Mouse (Mus musculus): ENCODE data around the gene Txn1. TPM values are rescaled to one million over a fixed set of nuclear protein-coding genes. Genes with fewer than 3 reads are reported as not detected.

The Txn1 gene
- 451 and 475 TPM in 2 replicates for polyA plus RNA-seq (2015; fragmentation: Nextera tagmentation; extraction: Ambion mirVana)

DNA sequence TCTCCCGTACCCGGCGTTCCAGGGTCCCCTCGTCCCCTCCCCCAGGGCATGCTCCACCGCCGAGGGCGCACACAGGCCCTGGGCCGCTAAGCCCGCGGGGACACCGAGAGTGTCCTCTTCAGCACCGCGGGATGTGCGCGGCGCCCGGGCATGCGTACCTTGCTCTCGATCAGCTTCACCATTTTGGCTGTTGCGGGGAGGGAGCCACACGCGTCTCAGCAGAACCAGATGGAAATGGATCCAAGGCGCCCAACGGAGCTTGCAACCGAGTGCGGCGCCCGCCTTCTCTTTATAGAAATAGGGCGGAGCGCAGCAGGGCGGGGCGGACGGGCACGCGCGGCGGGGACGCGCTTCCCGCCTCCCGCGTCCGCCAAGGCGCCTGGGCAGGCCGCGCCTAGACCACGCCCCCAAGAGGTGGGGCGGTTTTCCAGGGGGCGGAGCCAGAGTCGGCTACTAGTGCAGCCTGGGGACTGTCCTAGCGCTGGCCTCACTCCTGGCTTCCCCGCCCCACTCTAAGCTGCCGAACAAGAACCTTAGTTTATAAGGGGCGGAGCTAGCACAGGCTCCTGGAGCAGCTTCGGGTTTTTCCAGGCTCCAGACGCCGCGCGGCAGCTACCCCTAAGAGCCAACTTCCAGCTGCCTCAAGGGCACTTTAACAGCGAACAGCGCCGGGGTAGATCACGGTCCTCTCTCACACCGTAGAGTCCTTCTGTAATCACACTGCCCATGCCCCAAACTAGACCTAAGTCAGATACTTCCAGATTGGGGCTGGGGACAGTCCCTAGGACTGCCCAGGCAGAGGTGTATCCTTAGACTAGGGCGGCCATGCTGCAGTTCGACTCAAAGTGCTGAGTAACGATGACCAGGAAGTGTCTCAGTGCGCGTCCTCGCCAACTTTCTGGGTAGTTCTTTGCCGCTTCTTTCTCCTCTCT is at the start of gene Txn1:
Txn1 (minus strand) TSS at position 383 of the 932 bp plus-strand sequence.
- ATAC-seq (ENCODE audit: insufficient read depth, low FRiP score) = peak; percentile 97
- under 1% methylated on average over 71 of the region's 71 CpGs for WGBS

DNA sequence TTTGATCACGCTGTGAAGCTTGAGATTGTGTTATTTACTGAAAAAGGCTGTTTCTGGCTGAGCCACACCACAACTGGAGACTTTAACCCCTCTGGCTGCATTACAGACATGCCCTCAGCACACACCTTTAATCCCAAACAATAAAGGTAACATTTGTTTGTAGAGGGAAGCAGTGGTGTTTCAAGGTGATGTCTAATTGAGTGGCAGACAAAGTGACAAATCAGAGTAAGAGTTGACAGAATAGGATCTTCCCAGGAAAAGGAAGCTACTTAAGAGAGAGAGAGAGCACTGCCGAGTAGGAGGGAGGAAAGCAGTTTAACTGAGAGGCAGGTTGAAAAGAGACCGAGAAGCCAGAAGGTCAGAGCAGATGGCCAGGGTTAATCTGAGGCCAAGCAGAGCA is 47.3 kb upstream of the Txn1 start:
- Histone ChIP-seq H3K4me3 (replicated peaks; ENCODE audit: low read length) (no peak overlapping the region), H3K4me1 (ENCODE audit: control insufficient read depth, insufficient read depth, low read length) (no peaks in the 10 kb centered on the region), H3K36me3 (ENCODE audit: control insufficient read depth, insufficient read depth, low read length) (no peaks in the 10 kb centered on the region), H3K4me2 (ENCODE audit: low read depth, low read length) (no peak overlapping the region), H3K9me3 (replicated peaks; ENCODE audit: control insufficient read depth, low read length) (no peaks in the 10 kb centered on the region), H3K9ac (ENCODE audit: low read length) (no peak overlapping the region), H3K27ac (ENCODE audit: low read length) (no peak overlapping the region), H3K27me3 (ENCODE audit: control insufficient read depth, insufficient read depth, low read length) (no peaks in the 10 kb centered on the region)
- ATAC-seq (ENCODE audit: insufficient read depth, low FRiP score) = no peak
- 48% methylated on average over 3 of the region's 3 CpGs for WGBS

More for the DNA sequence above, at the start of gene Txn1:
- peaks cover 9% of the 10 kb centered on the region for H3K36me3 ChIP-seq (ENCODE audit: control insufficient read depth, insufficient read depth, low read length)
- 0 out of 2 replicates have a peak, but pooled peaks cover 4% of the 10 kb centered on the region for H3K9me3 ChIP-seq (replicated peaks; ENCODE audit: control insufficient read depth, low read length)
- H3K4me2 ChIP-seq (ENCODE audit: low read depth, low read length) = peak within 1 kb of the TSS; percentile 62
- H3K9ac ChIP-seq (ENCODE audit: low read length) = peak within 1 kb of the TSS; percentile 85
- H3K4me3 ChIP-seq (replicated peaks; ENCODE audit: low read length) = peak within 1 kb of the TSS; percentile 75
- peaks cover 19% of the 10 kb centered on the region; the same call in 1 of the 2 replicates for H3K4me1 ChIP-seq (ENCODE audit: control insufficient read depth, insufficient read depth, low read length)
- H3K27me3 ChIP-seq (ENCODE audit: control insufficient read depth, insufficient read depth, low read length) = no peaks in the 10 kb centered on the region
- peak within 1 kb of the TSS; percentile 99 for H3K27ac ChIP-seq (ENCODE audit: low read length)

DNA sequence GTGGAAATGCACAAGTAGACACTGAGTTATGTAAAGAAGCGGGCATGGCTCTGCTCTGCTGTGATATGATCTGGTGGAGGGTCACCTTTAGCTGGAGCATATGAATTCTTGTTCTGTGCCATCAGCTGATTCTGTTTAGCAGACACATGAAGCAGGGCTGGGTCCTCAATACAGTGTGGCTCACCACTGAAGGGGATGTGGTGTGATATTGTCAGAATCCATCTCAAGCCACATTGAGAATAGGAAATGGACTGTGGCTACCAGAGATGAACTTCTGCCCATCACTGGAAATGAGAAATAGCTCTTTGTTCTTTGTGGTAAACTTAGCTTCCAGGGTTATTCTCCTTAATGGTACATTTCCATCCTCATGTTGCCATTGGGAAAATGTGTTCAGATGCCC is 35.2 kb upstream of the Txn1 start:
- H3K4me1 ChIP-seq (ENCODE audit: control insufficient read depth, insufficient read depth, low read length) = no peaks in the 10 kb centered on the region
- no peak for ATAC-seq (ENCODE audit: insufficient read depth, low FRiP score)
- H3K9me3 ChIP-seq (replicated peaks; ENCODE audit: control insufficient read depth, low read length) = no peaks in the 10 kb centered on the region
- no peak overlapping the region for H3K4me3 ChIP-seq (replicated peaks; ENCODE audit: low read length)
- no peak overlapping the region for H3K4me2 ChIP-seq (ENCODE audit: low read depth, low read length)
- H3K9ac ChIP-seq (ENCODE audit: low read length) = no peak overlapping the region
- no peaks in the 10 kb centered on the region for H3K27me3 ChIP-seq (ENCODE audit: control insufficient read depth, insufficient read depth, low read length)
- H3K27ac ChIP-seq (ENCODE audit: low read length) = no peak overlapping the region
- H3K36me3 ChIP-seq (ENCODE audit: control insufficient read depth, insufficient read depth, low read length) = no peaks in the 10 kb centered on the region
- WGBS = 93% methylated on average over 1 of the region's 1 CpGs

DNA sequence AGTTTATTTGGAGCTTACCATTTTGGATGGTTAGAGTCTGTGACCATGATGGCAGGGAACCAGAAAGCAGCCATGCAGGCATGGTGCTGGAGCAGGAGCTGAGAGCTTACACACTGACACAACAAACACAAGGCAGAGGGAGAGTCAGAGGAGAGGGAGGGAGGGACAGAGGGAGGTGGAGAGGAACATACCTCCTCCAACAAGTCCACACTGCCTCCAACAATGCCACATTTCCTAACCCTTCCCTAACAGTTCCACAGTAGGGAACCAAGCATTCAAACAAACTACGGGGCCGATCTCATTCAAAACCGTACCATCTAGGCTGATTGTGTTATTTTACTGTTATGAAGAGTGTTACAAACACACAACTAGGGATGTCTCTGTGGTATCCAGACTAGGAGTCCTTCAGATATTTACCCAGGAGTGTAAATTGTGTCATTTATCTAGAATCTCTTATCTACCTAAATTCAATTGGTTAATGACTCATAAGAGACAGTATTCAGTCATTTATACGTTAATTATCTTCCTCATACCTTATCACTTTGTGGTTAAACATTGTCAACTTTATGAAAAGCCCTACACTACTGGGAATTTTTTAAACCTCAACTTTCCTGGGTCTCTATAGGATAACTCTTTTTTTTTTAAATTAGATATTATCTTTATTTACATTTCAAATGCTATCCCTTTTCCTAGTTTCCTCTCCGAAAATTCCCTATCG is 18.3 kb upstream of the Txn1 start:
- ATAC-seq (ENCODE audit: insufficient read depth, low FRiP score) = no peak
- Histone ChIP-seq H3K9me3 (replicated peaks; ENCODE audit: control insufficient read depth, low read length) (no peaks in the 10 kb centered on the region), H3K27me3 (ENCODE audit: control insufficient read depth, insufficient read depth, low read length) (no peaks in the 10 kb centered on the region), H3K4me1 (ENCODE audit: control insufficient read depth, insufficient read depth, low read length) (no peaks in the 10 kb centered on the region), H3K36me3 (ENCODE audit: control insufficient read depth, insufficient read depth, low read length) (no peaks in the 10 kb centered on the region), H3K27ac (ENCODE audit: low read length) (no peak overlapping the region), H3K4me3 (replicated peaks; ENCODE audit: low read length) (no peak overlapping the region), H3K9ac (ENCODE audit: low read length) (no peak overlapping the region), H3K4me2 (ENCODE audit: low read depth, low read length) (no peak overlapping the region)
- 76% methylated on average over 6 of the region's 6 CpGs for WGBS

DNA sequence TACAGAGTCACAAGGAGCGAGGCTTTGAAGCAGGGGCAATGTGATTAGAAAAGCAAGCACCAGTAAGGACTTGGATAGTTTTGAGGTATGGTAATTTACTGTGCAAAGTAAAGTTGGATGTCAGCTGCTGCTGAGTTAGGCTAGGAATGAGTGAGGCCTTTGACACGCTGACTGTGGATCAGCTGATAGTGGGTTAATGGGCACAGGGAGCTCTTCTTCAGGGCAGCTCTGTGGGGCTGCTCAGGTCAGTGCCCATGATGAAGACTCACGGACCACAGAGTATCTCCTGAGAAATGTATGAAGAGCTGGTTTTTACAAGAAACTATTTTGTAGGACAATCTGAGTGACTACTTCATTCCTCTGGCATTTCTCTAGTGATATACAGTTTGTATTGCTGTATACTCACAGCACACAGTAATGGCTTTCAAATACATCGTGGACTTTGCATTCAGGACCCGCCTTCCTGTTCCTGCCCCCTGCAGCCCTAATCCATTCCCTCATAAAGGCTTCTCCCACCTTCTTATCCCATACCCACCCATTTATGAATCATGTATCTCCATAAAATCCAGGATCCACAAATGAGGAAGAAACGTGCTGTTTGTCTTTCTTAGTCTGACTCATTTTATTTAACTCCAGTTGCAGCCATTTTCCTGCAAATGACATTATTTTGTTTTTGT is 17.5 kb upstream of the Txn1 start:
- Histone ChIP-seq H3K4me1 (ENCODE audit: control insufficient read depth, insufficient read depth, low read length) (no peaks in the 10 kb centered on the region), H3K27ac (ENCODE audit: low read length) (no peak overlapping the region), H3K4me2 (ENCODE audit: low read depth, low read length) (no peak overlapping the region), H3K9me3 (replicated peaks; ENCODE audit: control insufficient read depth, low read length) (no peaks in the 10 kb centered on the region), H3K9ac (ENCODE audit: low read length) (no peak overlapping the region), H3K4me3 (replicated peaks; ENCODE audit: low read length) (no peak overlapping the region), H3K27me3 (ENCODE audit: control insufficient read depth, insufficient read depth, low read length) (no peaks in the 10 kb centered on the region), H3K36me3 (ENCODE audit: control insufficient read depth, insufficient read depth, low read length) (no peaks in the 10 kb centered on the region)
- ATAC-seq (ENCODE audit: insufficient read depth, low FRiP score) = no peak
- 75% methylated on average over 6 of the region's 6 CpGs for WGBS

DNA sequence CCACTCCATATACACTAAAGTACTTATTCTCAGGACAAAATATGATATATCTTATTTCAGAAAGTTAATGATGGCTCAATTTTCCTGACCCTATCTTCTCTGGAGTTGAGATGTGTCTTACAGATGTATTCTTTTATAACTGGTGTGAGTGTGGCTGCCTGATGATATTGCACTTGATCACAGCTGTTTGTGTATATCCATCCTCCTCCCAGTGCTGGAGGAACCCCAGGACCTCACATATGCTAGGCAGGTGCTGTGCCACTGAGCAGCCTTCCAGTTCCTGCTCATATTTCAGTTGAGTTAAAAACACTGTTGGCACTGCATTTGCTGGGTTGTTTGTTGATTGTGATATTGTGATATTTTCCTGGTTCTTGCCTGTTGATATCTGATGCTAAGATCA is 14.1 kb upstream of the Txn1 start:
- Histone ChIP-seq H3K4me3 (replicated peaks; ENCODE audit: low read length) (no peak overlapping the region), H3K27ac (ENCODE audit: low read length) (no peak overlapping the region), H3K9me3 (replicated peaks; ENCODE audit: control insufficient read depth, low read length) (no peaks in the 10 kb centered on the region), H3K36me3 (ENCODE audit: control insufficient read depth, insufficient read depth, low read length) (no peaks in the 10 kb centered on the region), H3K4me1 (ENCODE audit: control insufficient read depth, insufficient read depth, low read length) (no peaks in the 10 kb centered on the region), H3K9ac (ENCODE audit: low read length) (no peak overlapping the region), H3K27me3 (ENCODE audit: control insufficient read depth, insufficient read depth, low read length) (no peaks in the 10 kb centered on the region), H3K4me2 (ENCODE audit: low read depth, low read length) (no peak overlapping the region)
- ATAC-seq (ENCODE audit: insufficient read depth, low FRiP score) = no peak

DNA sequence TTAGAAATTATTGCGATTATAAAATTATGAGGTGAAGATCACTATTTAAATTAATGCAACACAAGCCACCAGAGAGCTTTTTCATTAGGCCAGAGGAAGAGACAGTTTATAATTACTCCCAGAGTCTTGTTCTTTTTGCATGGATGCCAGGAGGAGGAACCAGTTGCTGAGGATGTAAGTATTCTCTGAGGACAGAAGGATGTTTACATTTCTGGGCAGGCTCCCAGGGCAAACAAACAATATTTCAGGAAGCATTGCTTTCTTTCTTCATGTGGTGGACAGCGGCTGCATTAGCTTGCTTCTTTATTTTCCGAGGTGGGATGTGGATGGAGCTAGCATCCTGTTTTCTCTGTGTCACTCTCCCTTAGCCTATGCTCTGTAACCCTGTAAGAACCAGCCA is 11.0 kb upstream of the Txn1 start:
- Histone ChIP-seq H3K27me3 (ENCODE audit: control insufficient read depth, insufficient read depth, low read length) (no peaks in the 10 kb centered on the region), H3K27ac (ENCODE audit: low read length) (no peak overlapping the region), H3K4me1 (ENCODE audit: control insufficient read depth, insufficient read depth, low read length) (no peaks in the 10 kb centered on the region), H3K9ac (ENCODE audit: low read length) (no peak overlapping the region), H3K4me2 (ENCODE audit: low read depth, low read length) (no peak overlapping the region), H3K36me3 (ENCODE audit: control insufficient read depth, insufficient read depth, low read length) (no peaks in the 10 kb centered on the region), H3K9me3 (replicated peaks; ENCODE audit: control insufficient read depth, low read length) (no peaks in the 10 kb centered on the region), H3K4me3 (replicated peaks; ENCODE audit: low read length) (no peak overlapping the region)
- no peak for ATAC-seq (ENCODE audit: insufficient read depth, low FRiP score)
- 47% methylated on average over 3 of the region's 3 CpGs for WGBS

DNA sequence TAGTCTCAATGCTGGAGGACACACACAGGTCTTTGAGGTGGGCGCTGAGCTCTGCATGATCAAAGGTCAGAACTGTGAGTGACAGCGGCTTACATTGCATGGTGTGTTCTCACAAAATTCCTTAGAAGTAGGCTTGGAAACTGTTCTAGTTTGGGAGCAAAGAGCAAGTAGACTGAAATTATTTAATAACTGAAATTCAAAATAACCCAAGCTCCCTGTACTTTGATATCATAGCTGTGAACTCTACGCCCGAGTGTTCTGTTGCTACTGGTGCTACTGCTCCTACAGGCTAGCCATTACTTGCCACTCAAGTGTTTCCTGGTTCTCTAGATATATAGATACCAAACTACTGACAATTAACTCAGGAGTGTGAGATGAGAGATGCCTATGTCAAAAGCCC is 9.3 kb upstream of the Txn1 start:
- ATAC-seq (ENCODE audit: insufficient read depth, low FRiP score) = no peak
- Histone ChIP-seq H3K27ac (ENCODE audit: low read length) (no peak overlapping the region), H3K9ac (ENCODE audit: low read length) (no peak overlapping the region), H3K9me3 (replicated peaks; ENCODE audit: control insufficient read depth, low read length) (no peaks in the 10 kb centered on the region), H3K4me3 (replicated peaks; ENCODE audit: low read length) (no peak overlapping the region), H3K4me1 (ENCODE audit: control insufficient read depth, insufficient read depth, low read length) (no peaks in the 10 kb centered on the region), H3K36me3 (ENCODE audit: control insufficient read depth, insufficient read depth, low read length) (no peaks in the 10 kb centered on the region), H3K27me3 (ENCODE audit: control insufficient read depth, insufficient read depth, low read length) (no peaks in the 10 kb centered on the region), H3K4me2 (ENCODE audit: low read depth, low read length) (no peak overlapping the region)
- 88% methylated on average over 4 of the region's 4 CpGs for WGBS

DNA sequence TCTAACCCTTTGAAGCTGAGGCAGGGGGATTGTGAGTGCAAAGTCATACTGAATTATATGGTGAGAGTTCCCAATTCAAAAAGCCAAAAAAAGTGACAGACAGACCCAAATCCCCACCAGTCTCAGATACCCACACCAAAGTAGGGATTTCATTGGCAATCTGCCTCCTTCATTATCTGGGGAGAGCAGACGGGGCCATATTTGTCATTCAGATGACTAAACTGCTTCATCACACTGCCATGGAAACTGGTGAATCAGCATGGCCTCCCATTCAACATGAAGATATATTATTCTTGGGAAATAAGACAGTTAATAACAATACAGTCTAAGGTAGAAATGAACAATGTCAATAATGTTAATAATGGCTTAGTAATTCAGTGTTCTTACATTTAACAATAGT is 7.9 kb upstream of the Txn1 start:
- Histone ChIP-seq H3K27ac (ENCODE audit: low read length) (no peak overlapping the region), H3K4me3 (replicated peaks; ENCODE audit: low read length) (no peak overlapping the region), H3K36me3 (ENCODE audit: control insufficient read depth, insufficient read depth, low read length) (no peaks in the 10 kb centered on the region), H3K4me2 (ENCODE audit: low read depth, low read length) (no peak overlapping the region), H3K27me3 (ENCODE audit: control insufficient read depth, insufficient read depth, low read length) (no peaks in the 10 kb centered on the region), H3K9me3 (replicated peaks; ENCODE audit: control insufficient read depth, low read length) (no peaks in the 10 kb centered on the region), H3K9ac (ENCODE audit: low read length) (no peak overlapping the region), H3K4me1 (ENCODE audit: control insufficient read depth, insufficient read depth, low read length) (no peaks in the 10 kb centered on the region)
- 40% methylated on average over 1 of the region's 1 CpGs for WGBS
- ATAC-seq (ENCODE audit: insufficient read depth, low FRiP score) = no peak

Data from stomach, embryonic 16.5 days (tissue).